Mouse (Mus musculus) brain, embryonic 14.5 days (tissue): ENCODE results near the gene Myb.

Source experiments
- CTCF ChIP-seq: fragments of 200-500 bp; IDR thresholded peaks from 2 replicates; pipeline ENCODE4 v1.5.1; 2012; ENCODE audit warnings: inconsistent platforms, mild to moderate bottlenecking, moderate library complexity, borderline replicate concordance; ENCODE audit not compliant: insufficient read depth, insufficient read length; ENCODE audit errors: extremely low read depth
- POLR2A ChIP-seq: fragments of 200-500 bp; IDR thresholded peaks from 2 replicates; pipeline ENCODE4 v1.6.1; 2012; ENCODE audit warnings: mild to moderate bottlenecking, inconsistent platforms, borderline replicate concordance; ENCODE audit not compliant: poor library complexity, insufficient read depth, insufficient read length, severe bottlenecking; ENCODE audit errors: extremely low read depth

GRCm38 (mm10) chr10:21178281-21178680 is 17.5 kb upstream of the Myb start:
- no peak for TF ChIP-seq CTCF
- TF ChIP-seq POLR2A = no peak
